Mouse (Mus musculus): ENCODE results near the gene A230050P20Rik. TPM values are rescaled to one million over a fixed set of nuclear protein-coding genes. Genes with fewer than 3 reads are reported as not detected.
A peak's percentile ranks its signal among the peaks of the same experiment; 100 is the strongest.

A230050P20Rik gene
- total RNA-seq, 2 experiments from 2014 or later, result 4.2 to 4.6 TPM

GRCm38 (mm10) chr9:20893069-20893468 is 24.6 kb downstream of the A230050P20Rik start:
- intact Hi-C loops (cut with DNase I), result no loop called here

GRCm38 (mm10) chr9:20893590-20894343 is 25.3 kb downstream of the A230050P20Rik start:
- intact Hi-C loops (cut with DNase I), result no loop called here
- DNase-seq, result no peak

More at GRCm38 (mm10) chr9:20893069-20893468, 24.6 kb downstream of the A230050P20Rik start:
- no peak for DNase-seq

- intact Hi-C loops (cut with DNase I), result no loop called here
- DNase-seq, result no peak
Measured at GRCm38 (mm10) chr9:20894629-20895028, 26.2 kb downstream of the A230050P20Rik start.

- no peak for DNase-seq
- intact Hi-C loops (cut with DNase I), result no loop called here
Measured at GRCm38 (mm10) chr9:20895382-20895781, 26.9 kb downstream of the A230050P20Rik start.

GRCm38 (mm10) chr9:20897736-20898510 is 29.5 kb downstream of the A230050P20Rik start:
- DNase-seq, result no peak
- intact Hi-C loops (cut with DNase I), result no loop called here

GRCm38 (mm10) chr9:20898511-20899073 is 30.1 kb downstream of the A230050P20Rik start, which contains the start of gene Eif3g:
TSS of gene Eif3g (minus strand) at chr9:20898623.
- intact Hi-C loops (cut with DNase I), result loop anchor here (1.0 kb wide), 1 partner anchor 234 kb away; no protein-coding TSS in a partner anchor

GRCm38 (mm10) chr9:20901466-20902173 is 33.2 kb downstream of the A230050P20Rik start:
- peak; percentile 32 to 38 for DNase-seq
- intact Hi-C loops (cut with DNase I), result loop anchor here (1.0 to 2.0 kb wide), 2 partner anchors 101 to 236 kb away; partner anchors contain the start of gene Mrpl4

More at GRCm38 (mm10) chr9:20898511-20899073, 30.1 kb downstream of the A230050P20Rik start, which contains the start of gene Eif3g:
- peak; percentile 88 to 93 for DNase-seq

GRCm38 (mm10) chr9:20902174-20902491 is 33.7 kb downstream of the A230050P20Rik start:
- DNase-seq, result no peak
- intact Hi-C loops (cut with DNase I), result loop anchor here (1.0 kb wide), 1 partner anchor 235 kb away; no protein-coding TSS in a partner anchor

- intact Hi-C loops (cut with DNase I), result no loop called here
- DNase-seq, result peak in 1 of 2 experiments; percentile 22
Measured at GRCm38 (mm10) chr9:20909948-20910347, 41.5 kb downstream of the A230050P20Rik start.

- intact Hi-C loops (cut with DNase I), result loop anchor here (2.0 kb wide), 1 partner anchor 85 kb away; no protein-coding TSS in a partner anchor
- DNase-seq, result peak; percentile 11 to 21
Measured at GRCm38 (mm10) chr9:20916160-20916559, 47.7 kb downstream of the A230050P20Rik start.

- DNase-seq, result no peak
- intact Hi-C loops (cut with DNase I), result no loop called here
Measured at GRCm38 (mm10) chr9:20923258-20923657, 54.8 kb downstream of the A230050P20Rik start.

Small RNAs within 50 kb of the gene (microRNA-seq; reads per million reads assigned to microRNA genes)
- 0 reads per million in 2 experiments for gene Mir7081 (ENCODE audit: borderline number of aligned reads in 2 of 2)

Other genes with a start within 250 kb of the A230050P20Rik start
- gene Ubl5, start 225.8 kb upstream of the A230050P20Rik start, total RNA-seq (2021), result 100 to 1,000 TPM; 219 to 255 TPM
- 10 to 100 TPM; 10.1 to 10.2 TPM for gene Fbxl12, start 223.9 kb upstream of the A230050P20Rik start, total RNA-seq (2021)
- 10 to 100 TPM; 17.5 to 19.0 TPM for gene Pin1, start 216.5 kb upstream of the A230050P20Rik start, total RNA-seq (2021)
- gene Olfm2, start 122.3 kb upstream of the A230050P20Rik start, total RNA-seq (2021), result under 1 TPM; 0.19 to 0.31 TPM
- gene Col5a3, start 53.6 kb upstream of the A230050P20Rik start, total RNA-seq (2021), result 10 to 100 TPM; 17.2 to 22.0 TPM
- not detected for gene Rdh8, start 50.1 kb upstream of the A230050P20Rik start, total RNA-seq (2021)
- gene Angptl6, start 11.1 kb downstream of the A230050P20Rik start, total RNA-seq (2021), result 1 to 10 TPM; 3.9 to 4.0 TPM
- gene Ppan, start 19.5 kb downstream of the A230050P20Rik start, total RNA-seq (2021), result 1 to 10 TPM; 5.8 to 8.7 TPM
- gene Eif3g, start 30.0 kb downstream of the A230050P20Rik start, total RNA-seq (2021), result 100 to 1,000 TPM; 104 to 117 TPM
- gene Dnmt1, start 91.2 kb downstream of the A230050P20Rik start, total RNA-seq (2021), result 10 to 100 TPM; 13.0 to 13.6 TPM
- gene S1pr2, start 108.1 kb downstream of the A230050P20Rik start, total RNA-seq (2021), result 1 to 10 TPM; 3.9 to 5.1 TPM
- gene Mrpl4, start 134.1 kb downstream of the A230050P20Rik start, total RNA-seq (2021), result 100 to 1,000 TPM; 139 to 148 TPM
- 1 to 10 TPM; 8.5 to 9.9 TPM for gene Icam1, start 147.3 kb downstream of the A230050P20Rik start, total RNA-seq (2021)
- gene Icam4, start 160.7 kb downstream of the A230050P20Rik start, total RNA-seq (2021), result 1 to 10 TPM in 1 of 2 experiments, under 1 TPM in 1; 0.65 to 1.1 TPM
- not detected for gene Icam5, start 163.4 kb downstream of the A230050P20Rik start, total RNA-seq (2021)
- gene Zglp1, start 198.5 kb downstream of the A230050P20Rik start, total RNA-seq (2021), result not detected
- gene Gm49373, start 204.5 kb downstream of the A230050P20Rik start, total RNA-seq (2021), result under 1 TPM; 0.17 to 0.33 TPM
- 10 to 100 TPM; 34.7 to 38.7 TPM for gene Fdx1l, start 205.0 kb downstream of the A230050P20Rik start, total RNA-seq (2021)
- 1 to 10 TPM in 1 of 2 experiments, under 1 TPM in 1; 0.51 to 1.9 TPM for gene Gm38431, start 223.4 kb downstream of the A230050P20Rik start, total RNA-seq (2021)
- 10 to 100 TPM; 25.1 to 27.7 TPM for gene Raver1, start 223.4 kb downstream of the A230050P20Rik start, total RNA-seq (2021)

Data from heart, postnatal 36 days (tissue).